Mouse (Mus musculus): Measurements from ENCODE around the gene Cda.

DNA sequence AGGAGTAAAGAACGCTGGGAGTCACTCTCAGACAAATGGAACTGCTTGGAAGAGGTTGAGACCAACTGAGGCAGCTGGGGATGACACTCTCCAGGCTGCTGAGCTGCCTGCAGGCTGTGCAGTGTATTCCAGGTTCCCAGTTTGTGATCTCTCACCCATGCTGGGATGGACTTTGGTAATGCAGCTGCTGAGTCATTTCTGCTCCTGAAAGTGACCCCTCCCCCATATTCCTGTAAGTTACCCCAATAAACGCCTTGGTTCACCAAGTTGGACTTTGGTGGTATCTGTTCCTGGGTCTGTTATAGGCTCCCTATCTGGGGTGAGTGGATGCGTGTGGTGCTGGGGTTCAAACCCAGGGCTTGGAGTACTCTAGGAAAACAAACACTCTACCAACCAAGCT is 9.6 kb downstream of the Cda start:
- no peak for TF ChIP-seq ZC3H11A (IDR thresholded peaks at IDR 0.05; ENCODE audit: low read depth, low read length)
- TF ChIP-seq CTCF (IDR thresholded peaks at IDR 0.05 in 2 of 3, conservative IDR thresholded peaks at IDR 0.05 in 1 of 3; ENCODE audit: control insufficient read depth in 1 of 3, insufficient read depth in 1 of 3, low read depth in 2 of 3, low read length in 3 of 3, poor library complexity in 1 of 3, severe bottlenecking in 1 of 3), result no peak
- TF ChIP-seq ETS1 (IDR thresholded peaks at IDR 0.05; ENCODE audit: low read depth, low read length), result no peak
- no peak for TF ChIP-seq POLR2AphosphoS5 (IDR thresholded peaks at IDR 0.05; ENCODE audit: borderline replicate concordance, low read depth, low read length)
- TF ChIP-seq TCF12 (IDR thresholded peaks at IDR 0.05; ENCODE audit: low read depth, low read length), result no peak

Measured in MEL (cell line).